Mouse (Mus musculus): ENCODE data around the gene Adprhl2.

The Adprhl2 gene

DNA sequence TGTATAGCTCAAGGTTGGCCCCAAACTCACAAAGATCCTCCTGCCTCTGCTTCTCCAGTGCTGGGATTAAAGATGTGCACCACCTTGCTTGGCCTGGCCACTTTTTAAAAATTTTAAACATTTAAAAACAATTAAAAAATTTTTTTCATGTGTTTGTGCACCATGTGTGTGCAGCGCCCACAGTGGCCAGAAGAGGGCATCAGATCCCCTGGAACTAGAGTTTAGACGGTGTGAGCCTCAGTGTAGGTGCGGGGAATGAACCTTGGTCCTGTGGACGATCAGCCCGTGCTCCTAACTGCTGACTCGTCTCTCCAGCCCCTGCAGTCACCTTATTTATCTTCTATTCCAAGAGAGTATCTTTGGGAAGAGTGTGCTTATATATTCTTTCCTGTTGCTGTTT is 15.4 kb downstream of the Adprhl2 start:
- DNase-seq (ENCODE audit: low spot score): no peak

DNA sequence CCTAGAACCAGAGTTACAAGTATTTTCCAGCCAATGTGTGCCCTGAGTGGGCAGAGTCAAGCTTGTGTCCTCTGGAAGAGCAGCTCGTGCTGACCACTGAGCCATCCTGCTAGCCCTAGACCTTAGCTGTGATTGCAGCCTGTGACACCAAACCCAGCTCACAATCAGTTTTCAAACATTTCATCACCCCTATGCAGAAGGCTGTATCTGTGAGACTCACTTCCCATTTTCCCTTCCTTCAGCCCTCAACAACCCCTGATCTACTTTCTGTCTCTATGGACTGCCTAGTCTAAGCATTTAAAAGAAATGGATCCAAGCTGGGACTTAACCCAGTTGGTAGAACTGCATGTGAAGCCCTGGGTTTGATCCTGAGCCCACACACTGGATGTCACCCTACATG is 16.1 kb downstream of the Adprhl2 start:
- no peak for DNase-seq (ENCODE audit: low spot score)

DNA sequence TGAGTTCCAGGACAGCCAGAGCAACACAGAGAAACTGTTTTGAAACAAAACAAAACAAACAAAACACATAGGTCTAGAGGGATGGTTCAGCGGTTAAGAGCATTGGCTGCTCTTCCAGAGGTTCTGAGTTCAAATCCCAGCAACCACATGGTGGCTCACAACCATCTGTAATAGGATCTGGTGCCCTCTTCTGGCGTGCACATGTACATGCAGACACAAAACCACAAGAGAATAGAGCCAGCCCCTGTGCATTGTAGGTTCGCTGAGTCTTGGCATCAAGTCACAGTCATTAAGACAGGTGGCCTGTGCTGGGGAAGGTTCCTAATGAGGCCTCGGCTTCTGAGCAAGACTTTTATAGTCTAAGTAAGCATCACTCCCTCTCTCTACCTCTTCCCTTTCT is 17.6 kb downstream of the Adprhl2 start:
- no peak for DNase-seq (ENCODE audit: low spot score)

DNA sequence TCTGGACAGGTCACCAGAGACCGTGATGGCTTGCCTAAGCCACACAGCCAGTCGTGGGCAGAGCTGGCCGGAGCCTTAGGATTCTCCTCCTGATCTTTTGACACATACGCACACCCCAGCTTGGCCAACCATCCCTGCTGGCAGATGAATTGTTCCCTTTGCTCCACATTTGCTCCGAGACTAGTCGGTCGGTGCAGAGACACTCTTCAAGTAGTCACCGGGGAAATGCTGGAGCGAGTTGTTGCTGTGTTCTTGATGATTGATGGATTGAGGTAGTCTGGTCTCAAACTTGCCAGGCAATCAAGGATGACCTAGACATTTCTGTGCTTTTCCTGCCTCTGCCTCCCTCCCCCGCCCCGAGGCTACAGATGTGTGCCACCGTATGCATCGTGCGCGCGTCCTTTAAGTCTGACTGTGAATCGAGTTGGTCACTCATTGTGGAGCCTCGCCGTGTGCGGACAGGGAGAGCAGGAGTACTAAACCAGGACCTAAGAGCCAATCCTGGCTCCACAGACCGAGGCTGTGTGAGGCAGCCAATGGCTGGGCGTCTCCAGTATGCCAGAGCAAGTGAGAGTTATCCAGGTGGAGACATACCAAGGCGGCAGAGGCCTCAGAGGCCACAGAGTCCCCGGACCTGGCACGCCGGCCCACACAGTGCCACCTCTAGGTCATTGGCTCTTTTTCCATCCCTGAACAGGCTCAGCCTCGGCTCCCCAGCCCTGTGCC is 19.8 kb downstream of the Adprhl2 start:
- no peak for DNase-seq (ENCODE audit: low spot score)

DNA sequence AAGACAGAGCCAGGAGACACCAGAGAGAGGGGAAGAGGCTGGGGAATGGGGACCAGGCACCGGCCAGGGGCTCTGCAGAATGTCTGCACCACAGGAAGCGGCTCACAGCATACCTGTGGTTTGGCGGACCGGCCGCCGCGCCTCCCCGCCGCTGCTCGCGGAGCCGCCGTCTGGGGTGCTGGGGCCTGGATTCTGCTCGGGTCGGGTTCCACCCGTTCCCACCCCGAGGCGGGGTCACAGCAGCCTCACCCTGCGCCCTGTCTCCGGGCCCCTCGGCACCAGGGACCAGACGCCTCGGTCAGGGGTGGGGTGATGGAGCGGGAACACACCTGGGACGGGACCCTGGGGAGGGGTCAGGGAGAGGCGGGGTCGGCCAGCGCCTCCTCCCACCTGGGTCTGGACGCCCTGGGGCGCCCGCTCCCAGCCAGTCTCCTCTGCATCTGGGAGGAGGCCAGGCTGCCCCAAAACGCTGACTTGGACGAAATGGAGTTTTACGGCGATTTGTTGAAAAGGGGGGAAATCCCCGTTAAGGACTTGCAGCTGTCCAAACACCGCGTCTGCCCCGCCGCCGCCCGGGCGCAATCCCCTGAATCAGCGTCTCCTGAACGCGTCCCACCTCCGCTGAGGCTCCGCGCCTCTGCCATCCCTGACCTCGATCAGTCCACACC is 20.5 kb downstream of the Adprhl2 start:
- DNase-seq (ENCODE audit: low spot score): no peak

DNA sequence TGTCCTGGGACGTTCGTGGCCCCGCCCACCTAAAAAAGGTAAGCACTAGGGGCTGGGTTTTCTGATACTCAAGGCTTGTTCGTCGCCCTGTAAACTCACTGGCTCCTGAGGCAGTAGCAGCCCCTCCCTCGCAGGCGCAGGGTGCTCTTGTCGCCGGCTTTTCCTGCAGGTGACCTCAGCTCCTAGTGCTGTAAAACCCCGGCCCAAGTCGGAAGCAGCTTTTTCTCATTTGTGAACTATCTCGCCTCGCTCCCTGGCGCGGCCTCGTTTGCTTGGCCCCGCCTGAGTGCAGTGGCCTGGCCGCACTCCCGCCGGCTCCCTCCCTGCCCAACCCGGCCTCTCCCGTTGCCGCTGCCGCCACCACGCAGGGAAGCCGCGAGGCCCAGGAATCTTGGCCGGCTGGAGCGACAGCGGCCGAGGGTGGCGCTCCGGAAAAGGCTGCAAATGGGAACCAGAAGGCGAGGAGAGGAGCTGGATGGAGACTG is 24.8 kb downstream of the Adprhl2 start:
- no peak for DNase-seq (ENCODE audit: low spot score)

DNA sequence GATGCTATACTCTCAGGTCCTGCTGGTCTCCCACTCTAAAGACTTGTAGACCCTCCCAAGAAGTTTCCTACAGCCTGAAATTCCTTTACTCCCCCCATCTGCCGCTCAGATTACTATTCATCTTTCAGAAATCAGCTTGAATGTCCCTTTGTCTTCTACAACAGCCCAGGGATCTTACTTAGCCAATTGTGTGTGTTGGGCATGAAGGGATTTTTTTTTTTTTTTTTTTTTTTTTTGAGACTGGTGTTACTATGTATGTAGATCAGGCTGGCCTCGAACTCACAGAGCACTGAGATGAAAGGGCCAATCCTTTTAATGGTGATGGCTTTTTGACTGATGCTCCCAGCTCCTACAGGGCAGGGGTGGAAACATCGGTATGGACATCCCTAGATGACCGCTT is 25.6 kb downstream of the Adprhl2 start:
- DNase-seq (ENCODE audit: low spot score): no peak

DNA sequence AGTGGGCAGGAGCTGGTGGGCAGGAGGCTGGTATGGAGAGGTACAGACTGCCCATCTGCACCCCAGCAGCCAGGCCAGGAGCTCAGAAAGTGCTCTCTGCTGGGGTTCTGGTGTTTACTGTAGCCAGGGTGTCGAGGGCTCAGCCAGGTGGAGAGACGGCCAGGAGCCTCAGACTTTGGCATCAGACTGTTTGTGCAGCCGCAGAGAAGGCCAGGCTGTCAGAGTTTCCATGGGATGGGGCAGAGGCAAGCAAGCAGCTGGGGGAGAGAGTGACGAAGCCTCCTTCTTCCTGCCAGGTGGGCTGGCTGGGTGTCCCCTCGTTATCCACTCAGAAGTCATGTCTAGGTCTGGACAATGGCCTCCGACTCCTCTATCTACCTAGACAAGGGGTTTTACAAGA is 26.4 kb downstream of the Adprhl2 start:
- DNase-seq (ENCODE audit: low spot score): no peak

DNA sequence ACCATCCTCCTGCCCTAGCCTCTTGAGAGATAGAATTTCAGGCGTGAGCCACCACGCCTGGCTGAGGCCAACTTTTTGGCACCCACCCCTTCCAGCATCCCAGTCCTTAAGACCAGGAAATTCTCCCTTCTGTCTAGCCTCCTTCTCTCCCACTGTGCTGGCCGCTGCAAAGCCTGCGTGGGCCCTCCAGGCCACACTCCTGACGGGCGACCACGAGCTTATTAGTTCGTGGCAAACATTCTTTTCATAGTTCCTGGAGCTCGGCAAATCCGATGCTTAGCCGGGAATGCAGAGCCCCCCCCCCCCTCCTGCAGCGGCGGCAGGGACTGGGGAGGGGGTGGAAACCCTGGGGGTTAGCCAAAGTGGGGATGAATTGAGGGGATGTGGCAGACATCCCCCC is 30.3 kb downstream of the Adprhl2 start:
- DNase-seq (ENCODE audit: low spot score): no peak

DNA sequence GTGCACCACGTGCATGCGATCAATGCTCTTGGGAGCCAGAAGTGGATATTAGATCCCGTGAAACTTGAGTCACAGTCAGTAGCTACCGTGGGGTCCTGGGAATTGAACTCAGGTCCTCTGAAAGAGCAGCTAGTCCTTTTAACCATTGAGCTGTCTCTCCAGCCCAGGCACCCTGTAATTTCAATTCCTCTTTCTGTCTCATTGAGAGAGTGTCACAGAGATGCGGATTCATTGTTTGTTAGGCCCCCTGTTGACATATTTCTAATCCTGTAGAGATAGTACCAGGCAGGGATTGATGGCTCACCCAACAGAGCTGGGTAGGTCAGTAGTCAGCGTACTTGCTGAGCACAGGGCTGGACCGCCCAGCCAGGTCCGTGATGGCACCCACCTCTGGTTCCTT is 31.2 kb downstream of the Adprhl2 start:
- no peak for DNase-seq (ENCODE audit: low spot score)

DNA sequence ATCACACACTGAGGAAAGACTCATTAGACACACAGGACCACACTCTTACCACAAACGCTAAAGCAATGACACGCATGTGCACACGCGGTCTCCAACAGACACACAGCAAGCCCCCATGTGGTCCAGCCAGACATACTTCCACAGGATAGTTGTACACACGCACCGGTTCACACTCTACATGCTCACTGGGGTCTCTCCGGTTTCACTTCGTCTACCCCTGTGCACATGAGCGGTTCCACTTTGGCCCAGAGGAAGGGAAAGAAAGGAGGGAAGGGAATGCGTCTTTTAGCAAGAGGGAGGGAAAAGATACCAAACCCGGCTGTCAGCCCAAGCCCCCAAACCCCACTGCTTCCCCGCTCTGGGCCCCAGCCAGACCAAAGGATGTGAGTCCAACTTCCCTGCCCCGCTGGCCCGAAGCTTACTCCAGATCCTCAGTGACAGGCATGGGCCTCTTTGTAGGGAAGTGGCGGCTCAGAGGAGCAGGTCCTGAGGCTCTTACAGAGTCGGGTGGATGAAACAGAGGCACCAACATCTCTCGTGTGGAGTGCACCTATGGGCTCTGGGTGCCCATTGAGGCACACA is 33.3 kb downstream of the Adprhl2 start:
- no peak for DNase-seq (ENCODE audit: low spot score)

DNA sequence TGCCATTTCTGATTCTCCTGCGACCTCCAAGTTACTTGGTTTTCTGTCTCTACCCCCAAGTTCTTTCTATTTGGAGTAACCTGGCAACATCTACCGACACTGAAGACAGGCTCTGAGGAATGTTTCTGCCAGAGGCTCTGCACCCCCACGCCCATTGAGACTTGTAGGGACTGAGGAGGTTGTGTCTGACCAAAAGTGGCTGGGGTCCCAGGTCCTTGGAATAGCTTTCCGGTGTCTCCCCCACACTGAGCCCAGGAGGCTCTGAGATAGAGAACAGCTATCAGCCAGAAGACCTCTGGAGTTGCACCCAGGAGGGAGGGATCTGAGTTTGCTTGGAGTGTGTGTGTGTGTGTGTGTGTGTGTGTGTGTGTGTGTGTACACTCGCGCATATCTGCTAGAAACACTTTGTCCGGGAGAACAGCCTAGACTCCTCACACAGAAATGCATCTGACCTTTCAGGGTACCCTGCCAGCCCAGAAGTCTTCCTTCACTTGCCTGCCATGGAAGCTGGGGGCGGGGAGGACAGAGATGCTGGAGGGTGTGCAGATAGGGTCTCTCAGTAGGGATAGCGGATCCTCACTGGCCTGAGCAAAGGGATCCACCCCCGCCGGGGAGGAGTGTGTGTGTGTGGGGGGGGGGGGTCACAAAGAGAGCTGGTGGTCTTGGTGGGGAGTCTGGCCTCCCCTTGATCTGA is 34.1 kb downstream of the Adprhl2 start:
- DNase-seq (ENCODE audit: low spot score): no peak

DNA sequence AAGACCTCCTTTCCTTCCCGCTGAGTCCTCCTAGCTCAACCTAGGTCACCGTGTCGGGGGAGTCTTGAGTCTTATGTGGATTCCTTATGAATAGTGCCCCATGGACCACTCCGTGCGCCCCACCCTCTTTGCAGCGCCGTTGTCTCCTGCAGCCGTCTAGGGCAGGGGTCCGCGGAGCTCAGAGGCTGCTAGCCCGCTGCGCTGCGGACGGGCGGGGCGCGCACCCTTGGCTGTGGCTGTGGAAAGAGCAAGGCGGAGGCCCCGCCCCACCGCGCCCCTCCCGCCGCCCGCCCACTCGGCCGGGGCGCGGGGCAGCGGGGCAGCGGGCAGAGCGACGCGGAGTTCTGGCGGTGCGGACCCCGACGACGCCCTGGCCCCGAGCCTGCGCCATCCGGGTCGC is 35.0 kb downstream of the Adprhl2 start, which contains the start of gene Col8a2:
TSS of gene Col8a2 (plus strand) at position 302 of the 400 bp plus-strand sequence.
- DNase-seq (ENCODE audit: low spot score): no peak

DNA sequence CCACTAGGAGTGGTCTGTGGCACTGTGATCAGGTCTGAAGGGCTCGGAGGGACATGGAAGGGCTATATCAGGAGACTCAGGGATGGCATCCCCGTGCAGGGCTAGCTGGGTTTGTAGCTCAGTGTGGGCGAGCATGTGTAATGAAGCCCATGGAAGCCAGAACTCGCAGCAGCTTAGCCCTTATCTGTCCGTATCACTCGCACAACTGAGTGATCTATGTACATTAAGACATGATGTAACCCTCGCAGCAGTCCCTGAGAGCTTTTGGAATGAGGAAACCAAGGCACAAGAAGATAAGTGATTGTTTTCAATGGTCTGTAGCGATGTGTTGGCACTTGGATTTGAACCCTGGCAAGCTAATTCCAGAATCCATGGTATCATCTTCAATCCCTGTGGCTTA is 37.9 kb downstream of the Adprhl2 start:
- no peak for DNase-seq (ENCODE audit: low spot score)

DNA sequence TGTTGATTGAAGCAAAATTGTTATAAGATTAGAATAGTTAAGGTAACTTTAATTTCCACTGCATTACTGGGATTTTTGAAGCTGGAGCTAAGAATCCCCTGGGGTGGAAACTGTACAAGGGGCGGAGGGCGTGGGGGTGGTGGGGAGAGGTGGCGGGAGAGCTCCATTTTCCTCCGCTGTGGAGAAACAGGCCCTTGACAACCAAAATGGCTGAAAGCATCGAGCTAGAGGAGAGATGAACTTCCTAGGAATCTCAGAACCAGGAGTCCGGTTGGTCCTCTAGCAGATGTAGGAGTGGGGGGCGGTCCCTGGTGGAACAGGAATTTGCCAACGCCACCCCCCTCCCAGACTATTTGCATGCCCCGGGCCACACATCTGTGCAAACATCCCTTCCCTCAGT is 39.8 kb downstream of the Adprhl2 start:
- DNase-seq (ENCODE audit: low spot score): no peak

DNA sequence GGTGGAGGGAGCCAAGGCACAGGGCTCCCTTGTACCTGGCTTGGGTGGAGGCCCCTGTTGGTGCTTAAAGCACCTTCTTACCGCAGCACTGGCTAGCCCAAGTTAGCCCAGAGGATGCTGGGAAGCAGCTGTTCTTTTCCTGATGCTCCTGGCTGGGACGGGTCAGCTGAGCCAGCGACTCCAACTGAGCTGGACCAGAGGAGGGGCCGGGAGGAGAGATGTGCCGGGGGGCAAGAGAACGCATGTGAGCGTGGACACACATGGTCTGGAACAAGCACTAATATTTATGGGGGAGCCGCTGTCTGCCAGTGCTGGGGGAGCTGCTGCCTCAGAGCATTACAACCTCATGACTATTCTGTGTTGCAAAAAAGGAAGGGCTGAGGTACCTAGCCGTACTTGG is 42.5 kb downstream of the Adprhl2 start:
- no peak for DNase-seq (ENCODE audit: low spot score)

DNA sequence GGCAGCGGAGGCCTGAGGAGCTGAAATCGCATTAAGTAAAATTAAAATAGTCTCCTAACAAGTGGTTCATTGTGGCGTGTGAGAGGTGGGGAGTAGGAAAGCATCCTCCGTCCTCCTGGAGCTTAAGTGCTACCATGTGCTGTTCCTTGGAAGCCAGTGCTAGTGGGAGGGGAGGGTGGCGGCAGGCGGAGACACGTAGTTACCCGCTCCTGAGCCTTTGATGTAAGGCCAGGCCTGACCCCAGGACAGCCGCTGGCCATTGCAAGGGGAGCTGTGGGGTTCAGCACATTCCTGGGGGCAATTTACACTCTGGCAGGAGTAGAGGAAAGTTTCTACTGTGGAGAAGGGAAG is 43.0 kb downstream of the Adprhl2 start:
- no peak for DNase-seq (ENCODE audit: low spot score)

DNA sequence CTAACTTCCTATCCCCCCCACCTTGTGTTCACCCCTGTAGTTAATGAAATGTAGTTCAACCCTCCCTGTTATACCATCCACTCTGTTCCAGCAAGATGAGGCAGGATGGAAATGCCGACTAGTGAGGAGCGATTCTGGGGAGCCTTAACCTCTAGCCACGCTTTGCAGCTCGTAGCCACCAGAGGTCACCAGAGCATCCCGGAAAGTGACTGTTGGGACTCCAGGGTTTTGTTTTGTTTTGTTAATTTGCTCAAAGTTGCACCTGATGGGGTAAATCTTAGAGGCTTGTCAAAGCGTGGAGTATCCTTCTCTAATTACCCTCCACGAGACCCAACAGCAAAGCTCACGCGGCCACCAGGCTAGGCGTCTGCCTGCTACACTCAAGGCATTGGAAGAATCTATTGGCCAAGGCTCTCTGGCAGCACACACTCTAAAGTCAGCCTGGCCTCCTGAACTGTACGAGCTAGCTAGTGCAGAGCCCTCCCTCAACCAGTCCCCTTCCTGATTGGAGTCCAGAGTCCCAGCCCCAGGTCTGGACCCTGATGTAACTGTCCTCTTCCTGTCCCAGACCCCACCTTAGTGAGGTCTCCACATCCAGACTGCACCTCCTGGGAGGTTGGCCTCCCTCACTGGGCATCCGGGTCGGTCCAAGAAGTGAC is 43.5 kb downstream of the Adprhl2 start:
- peak; percentile 44 for DNase-seq (ENCODE audit: low spot score)

DNA sequence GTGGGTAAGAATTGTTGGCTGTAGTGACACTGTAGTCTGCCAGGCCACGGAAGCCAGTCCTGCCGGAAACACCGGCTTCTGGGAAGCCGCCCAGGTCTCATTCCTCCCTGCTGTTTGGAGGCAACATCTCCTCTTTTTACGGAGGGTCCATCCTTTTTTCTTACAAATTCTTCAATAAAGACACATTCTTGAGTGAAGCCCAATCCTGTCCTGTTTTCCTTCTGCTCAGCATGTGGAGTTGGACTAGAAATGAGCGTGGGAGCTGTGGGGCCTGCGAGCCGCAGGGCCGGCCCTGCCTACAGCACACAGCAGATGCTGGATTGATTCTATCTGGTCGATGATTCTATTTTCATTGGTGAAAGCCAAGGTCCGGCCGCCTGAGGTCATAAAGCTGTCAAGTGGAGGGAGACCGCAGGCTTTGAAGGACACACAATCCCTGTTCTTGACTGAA is 45.8 kb downstream of the Adprhl2 start:
- no peak for DNase-seq (ENCODE audit: low spot score)

DNA sequence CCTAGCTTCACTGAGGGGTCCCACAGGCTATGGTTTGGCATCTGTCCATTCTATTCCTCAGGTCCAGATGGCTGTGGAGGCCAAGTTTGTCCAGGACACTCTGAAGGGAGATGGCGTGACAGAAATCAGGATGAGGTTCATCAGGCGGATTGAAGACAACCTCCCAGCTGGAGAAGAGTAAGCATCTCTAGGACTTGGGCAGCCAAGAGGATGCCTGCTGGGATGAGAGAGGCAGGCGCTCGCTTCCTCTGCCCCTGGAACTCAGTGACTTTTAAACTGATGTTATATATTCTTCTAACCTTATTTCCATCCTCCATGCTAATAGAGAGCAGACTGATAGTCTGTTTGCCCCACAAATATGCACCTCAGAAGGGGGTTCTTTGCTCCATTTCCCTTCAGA is 46.4 kb downstream of the Adprhl2 start:
- DNase-seq (ENCODE audit: low spot score): no peak

DNA sequence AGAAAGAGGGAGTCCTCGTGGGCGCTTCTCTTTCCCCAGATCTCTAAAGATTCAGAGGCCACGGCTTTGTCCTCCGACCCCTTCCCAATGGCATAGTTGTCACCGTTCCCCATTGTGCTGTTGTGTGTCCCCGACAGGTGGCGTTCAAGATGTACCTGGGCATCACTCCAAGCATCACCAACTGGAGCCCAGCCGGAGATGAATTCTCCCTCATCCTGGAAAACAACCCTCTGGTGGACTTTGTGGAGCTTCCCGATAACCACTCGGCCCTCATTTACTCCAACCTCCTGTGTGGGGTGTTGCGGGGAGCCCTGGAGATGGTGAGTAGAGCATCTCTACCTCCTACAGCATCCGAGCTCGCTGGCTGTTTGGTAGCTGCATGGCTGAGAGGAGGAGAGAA is 47.8 kb downstream of the Adprhl2 start:
- peak; percentile 62 for DNase-seq (ENCODE audit: low spot score)

DNA sequence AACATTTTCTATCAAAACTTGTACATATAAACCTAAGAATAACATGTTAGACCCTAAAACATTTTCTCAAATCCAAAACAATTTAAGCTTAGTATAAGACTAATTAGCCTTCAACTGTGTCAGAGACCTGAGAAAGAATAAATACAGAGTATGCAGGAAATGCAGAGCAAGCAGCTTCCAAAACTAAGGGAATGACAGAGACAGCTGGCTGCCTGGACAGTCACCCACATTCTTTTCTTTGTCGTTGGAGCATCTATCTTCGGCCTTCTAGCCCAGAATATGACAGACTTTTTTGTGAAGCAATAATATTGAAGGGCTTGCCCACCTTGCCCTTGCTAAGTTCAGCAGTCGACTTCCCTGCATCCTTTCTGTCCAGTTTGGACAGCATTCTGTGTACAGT is 52.2 kb downstream of the Adprhl2 start:
- no peak for DNase-seq (ENCODE audit: low spot score)

Measured in layer of hippocampus, adult 11-12 months (tissue).